Mouse (Mus musculus) frontal cortex, postnatal 36 days (tissue): ENCODE data around the gene Adora3.

Experiments
- DNase-seq, 2 experiments: peaks; one replicate each; pipeline ENCODE4 v3.0.0; 2022; ENCODE audit warnings: low spot score in 2 of 2

Gene Adora3

DNA sequence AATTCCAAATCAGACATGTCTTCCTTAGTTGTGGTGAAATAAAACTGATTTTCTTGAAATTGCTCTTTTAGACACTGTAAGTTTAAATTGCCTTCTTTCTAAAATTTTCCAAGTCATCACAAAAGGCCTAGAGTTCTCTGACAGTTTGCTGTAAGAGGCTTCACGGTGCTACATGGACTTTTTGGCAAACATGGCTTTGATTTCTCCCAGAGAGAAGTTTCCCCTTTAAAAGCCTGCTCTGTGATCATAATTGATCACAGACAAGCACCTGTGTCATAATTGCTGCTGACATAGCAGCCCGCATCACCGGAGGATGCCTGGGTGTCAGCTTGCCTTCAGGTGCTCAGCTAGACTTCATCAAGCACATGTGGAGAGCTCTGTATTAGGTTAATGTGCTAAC is at the start of gene Adora3, which contains the start of gene Tmigd3:
TSS of gene Adora3 (plus strand) at position 301 of the 400 bp plus-strand sequence.
TSS of gene Tmigd3 (plus strand) at position 346 of the 400 bp plus-strand sequence.
- no peak for DNase-seq

DNA sequence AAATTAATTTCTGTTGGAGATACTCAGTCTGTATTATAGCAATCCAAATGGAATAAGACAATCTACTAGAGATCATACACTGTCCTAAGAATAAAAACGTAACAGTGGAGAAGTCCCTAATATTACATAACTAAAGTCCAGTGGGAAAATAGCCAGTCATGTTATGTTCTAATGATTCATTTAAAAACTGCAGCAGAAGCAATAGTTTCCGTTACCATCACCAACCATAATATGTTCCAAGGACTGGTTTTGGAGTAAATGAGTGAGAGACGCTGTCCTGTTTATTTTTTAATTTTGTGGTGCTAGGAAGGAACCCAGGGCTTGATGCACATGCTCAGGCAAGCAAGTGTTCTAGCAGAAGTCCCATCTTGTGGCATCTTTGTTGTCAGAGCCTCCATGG is 49.2 kb upstream of the Adora3 start:
- no peak for DNase-seq

DNA sequence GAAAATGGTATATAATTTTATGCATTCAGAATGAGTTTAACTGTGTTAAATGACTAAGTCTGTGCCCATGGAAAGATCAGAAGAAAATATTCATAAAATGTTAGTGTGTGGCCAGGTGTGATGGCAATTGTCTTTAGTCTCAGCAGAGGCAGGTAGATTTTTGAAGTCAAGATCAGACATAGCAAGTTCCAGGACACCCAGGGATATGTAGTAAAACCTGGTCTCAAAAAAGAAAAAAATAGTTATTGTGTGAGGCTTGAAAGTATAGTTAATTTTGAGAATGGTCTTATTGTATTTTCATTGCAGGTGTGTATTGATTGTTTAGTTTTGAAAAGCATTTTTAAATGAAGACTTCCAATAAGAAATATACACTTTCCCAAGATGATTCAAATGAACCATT is 47.0 kb upstream of the Adora3 start:
- DNase-seq: no peak

DNA sequence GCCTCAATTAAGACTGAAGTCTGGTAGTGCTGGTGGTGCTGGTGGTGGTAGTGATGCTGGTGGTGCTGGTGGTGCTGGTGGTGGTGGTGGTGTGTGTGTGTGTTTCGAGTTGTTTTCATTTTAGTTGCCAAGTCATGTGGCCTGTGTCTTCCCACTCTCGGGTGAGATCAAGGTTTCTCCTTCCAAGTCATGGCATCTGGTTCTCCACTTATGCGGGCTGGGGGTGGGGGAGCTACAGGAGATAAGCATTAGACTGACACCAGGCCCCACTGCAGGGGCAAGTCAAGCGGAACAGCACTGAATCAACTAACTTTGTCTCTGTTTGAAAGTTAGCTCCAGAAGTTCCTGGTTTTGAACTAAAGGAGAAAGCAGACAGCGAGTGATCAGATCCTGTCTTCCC is 46.6 kb upstream of the Adora3 start:
- DNase-seq: no peak

DNA sequence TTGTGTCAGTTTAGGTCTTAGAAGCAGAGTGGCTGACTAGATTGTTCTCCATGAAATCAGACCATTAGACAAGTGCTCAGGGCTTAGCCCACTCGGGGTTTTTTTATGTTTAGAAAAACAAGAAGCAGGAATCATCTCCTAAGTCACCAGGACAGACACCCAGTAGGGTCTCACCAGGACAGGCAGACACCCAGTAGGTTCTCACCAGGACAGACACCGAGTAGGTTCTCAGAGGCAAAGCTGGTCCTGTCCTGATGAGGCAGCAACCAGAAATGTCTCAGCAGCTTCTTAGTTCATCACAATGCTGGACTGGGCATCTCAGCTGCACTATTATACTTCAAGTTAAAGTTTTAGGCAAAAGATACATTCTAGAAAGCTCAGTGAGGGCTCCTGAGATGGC is 46.0 kb upstream of the Adora3 start:
- DNase-seq: no peak

DNA sequence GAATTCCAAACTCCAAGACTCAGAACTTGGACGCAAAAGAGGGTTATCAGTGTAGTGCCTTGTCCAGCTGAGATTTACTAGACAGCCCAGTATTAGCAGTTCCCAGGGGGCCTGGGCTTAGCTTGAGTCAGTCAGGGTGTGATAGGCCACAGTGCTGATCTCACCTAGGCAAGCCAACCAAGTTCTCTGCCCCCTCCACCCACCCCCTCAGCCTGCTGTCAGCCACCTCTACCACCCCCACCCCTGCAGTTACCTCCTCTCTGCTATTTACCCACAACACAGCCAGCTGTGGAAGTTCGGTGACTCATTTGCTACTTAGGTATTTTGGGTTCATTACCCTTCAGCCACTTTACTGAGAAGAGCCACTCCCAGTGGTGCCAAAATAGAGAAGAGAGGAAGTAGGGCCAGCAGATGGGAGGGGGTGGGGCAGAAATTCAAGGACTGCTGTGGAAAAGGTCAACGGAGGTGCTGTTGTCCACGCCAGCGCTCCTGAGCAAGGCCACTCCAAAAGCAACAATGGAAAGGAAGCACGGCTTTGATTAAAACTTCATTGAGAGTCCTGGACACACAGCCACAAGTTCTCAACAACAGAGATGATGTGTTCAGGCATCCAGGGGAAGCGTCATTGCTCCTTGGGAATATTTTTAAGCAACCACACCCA is 45.0 kb upstream of the Adora3 start:
- no peak for DNase-seq

DNA sequence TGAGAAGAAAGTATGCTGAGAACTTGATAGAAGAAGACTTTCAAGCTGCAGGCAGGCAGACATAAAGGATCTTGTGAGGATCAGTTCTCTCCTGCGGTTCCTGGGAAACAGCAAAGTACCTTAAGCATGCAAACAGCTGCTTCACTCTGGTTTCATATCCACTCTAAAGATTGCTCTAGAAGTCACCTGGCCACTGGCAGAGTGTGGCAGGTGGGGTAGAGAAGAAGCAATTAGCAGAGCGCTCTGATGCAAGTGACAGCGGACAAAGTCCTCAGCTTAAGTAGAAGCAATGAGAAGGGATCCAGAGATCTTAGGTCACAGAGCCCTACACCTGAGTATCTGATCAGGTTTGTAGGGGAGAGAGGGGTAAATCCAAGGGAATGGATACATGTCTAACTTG is 39.1 kb upstream of the Adora3 start:
- no peak for DNase-seq

DNA sequence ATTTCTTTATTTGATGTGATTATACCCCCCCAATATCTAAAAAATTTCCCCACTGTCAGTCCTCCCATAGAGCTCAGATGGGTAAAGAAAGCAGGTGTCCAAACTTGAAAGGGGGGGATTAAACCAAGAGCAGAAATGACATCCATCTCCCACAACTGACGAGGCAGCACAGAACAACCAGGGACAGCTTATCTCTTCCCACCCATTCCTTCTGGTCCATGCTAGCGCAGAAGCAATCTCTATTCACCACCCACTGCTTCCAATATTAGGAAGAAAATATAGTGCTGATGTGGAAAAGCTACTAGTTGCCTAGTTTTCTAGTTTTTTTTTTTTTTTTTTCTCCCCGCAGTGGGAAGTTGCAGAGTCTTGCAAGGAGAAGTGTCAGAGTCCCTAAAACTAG is 34.8 kb upstream of the Adora3 start:
- no peak for DNase-seq

DNA sequence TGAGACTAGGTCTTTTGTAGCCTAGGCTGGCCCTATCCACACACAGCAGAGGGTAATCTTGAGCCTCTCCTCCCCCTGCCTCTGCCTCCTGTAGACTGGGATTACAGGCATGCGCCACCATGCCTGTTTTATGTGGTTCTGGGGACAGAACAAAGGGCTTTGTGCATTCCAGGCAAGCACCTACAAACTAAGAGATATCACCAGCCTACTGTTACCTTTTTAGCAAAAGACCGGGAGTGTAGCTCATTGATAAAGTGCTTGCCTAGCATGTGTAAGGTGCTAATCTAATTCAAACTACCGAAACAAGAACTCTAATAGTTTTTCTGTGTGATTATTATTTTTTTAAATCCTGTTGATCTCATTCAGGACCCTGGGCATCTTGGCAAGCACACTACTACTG is 33.8 kb upstream of the Adora3 start:
- DNase-seq: no peak

DNA sequence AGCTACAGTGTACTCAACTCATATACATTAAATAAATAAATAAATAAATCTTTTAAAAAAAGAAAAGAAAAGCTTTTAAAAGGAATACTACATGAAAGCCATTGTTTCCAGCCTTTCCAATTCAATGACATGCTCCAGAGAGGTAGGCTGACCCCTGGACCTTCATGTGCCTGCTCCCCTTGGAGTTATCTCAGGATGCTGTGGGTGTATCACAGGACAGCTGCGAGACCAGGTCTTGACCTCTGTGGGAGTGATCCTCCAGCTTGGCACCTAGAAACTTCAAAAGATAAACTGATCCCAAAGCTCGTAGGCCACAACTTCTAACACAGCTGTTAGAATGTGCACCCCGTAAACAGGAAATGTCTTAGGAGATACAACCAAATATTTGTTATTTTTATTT is 32.0 kb upstream of the Adora3 start:
- no peak for DNase-seq

DNA sequence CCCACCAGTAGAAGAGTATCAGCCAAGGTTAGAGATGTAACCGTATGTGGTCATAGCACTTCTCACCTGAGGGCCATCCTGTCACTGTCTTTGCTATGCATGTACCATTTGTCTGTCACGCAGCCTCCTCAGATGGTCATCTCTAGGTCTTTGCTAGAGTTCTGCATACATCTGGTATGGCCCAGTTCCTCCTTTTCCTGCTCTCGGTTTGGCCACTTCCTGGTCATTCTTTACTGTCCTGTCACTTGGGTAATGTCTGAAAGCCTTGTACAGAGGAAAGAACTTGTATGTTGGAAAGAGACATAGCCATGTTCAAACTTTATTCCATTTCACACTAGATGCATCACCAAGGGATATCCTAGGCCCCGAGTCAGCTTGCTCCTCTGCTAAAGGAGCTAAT is 30.8 kb upstream of the Adora3 start:
- DNase-seq: no peak

DNA sequence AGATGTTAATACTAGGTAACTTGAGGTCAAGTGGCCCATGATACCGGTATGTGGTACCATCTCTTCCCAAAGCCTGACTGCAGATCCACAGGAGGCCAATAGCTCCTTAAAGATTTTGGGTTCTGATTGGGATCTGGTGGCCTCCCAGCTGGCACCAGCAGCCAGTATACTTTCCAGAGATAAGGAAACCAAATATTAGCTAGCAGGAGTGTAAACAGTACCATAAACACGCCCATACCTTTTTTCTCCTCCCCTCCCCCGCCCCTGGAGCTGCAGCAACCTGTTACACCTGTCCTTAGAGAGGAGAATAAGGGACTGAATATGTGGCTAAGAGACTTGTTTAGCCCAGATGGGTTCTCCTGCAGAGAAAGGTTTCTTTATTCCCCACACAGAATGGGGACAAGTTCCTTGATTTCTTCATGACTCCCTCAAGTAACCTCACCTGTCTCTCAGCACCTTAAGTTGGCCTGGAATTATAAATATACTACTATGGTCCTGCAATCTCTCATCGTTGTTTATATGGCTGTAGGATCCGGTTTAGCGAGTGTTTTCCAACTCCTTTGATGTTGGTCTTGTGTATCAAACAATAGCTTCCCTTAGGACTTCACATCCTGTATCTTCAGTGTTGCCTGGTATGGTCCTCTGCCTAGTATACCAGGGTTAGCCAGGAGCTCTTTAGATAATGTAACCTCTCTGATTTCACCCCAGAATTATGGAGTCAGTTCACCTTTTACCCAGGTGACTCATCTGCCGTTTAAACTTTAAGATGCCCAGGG is 24.2 kb upstream of the Adora3 start:
- no peak for DNase-seq

DNA sequence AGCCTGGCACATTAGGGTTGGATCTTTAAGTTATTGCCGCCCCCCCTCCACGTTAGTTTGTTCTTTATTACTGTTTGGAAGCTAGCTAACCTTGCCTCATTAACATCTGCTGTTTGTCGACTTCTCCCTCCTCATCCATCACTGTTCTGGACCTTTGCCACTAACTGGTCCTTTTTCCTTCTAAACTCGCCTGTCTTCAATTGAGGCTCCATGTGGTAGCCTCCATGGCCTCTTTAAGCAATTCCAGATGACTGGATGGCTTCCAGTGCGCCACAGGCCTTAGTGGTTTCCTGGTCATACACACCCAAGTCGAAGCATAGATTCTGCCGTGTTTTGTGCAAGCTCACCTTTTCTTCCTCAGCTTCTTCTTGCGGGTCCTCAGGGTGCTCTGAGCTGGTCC is 16.9 kb upstream of the Adora3 start:
- no peak for DNase-seq

DNA sequence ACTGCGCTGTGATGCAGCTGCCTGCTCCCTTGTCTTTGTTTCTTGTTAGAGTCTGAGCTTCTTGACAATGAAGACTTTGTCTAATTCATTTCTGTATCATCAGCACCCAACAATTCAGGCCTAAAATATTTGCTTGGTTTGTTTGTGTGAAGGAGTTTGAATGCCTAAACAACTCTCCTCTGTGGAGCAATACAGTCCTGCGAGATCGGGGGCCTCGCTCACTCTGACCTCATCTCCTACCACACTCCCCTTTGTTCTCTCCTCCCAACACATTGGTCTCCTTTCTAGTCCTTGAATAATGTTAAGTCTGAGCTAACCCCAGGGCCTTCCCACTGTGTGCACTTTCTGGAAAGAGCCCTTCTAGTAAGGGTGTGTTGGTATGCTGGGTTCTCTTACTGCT is 15.9 kb upstream of the Adora3 start:
- no peak for DNase-seq

DNA sequence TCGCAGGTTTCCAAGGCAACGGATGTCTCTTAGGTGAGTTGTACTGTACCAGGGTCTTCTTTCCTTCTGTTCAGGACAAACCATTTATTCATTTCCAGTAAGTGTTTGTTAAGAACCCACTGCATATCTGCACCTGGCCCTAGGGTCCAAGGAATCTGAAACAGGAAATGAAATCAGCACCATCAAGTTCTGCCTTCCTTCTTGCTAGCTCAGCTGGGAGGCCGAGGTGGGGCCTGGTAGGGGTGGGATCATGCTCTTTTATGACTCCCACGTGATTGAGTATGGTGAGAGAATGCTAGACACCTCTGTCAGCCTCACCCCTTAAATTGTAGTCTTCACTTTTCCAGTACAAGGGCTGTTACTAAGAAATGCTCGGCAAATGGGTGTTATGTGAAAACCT is 13.1 kb upstream of the Adora3 start:
- DNase-seq: no peak

DNA sequence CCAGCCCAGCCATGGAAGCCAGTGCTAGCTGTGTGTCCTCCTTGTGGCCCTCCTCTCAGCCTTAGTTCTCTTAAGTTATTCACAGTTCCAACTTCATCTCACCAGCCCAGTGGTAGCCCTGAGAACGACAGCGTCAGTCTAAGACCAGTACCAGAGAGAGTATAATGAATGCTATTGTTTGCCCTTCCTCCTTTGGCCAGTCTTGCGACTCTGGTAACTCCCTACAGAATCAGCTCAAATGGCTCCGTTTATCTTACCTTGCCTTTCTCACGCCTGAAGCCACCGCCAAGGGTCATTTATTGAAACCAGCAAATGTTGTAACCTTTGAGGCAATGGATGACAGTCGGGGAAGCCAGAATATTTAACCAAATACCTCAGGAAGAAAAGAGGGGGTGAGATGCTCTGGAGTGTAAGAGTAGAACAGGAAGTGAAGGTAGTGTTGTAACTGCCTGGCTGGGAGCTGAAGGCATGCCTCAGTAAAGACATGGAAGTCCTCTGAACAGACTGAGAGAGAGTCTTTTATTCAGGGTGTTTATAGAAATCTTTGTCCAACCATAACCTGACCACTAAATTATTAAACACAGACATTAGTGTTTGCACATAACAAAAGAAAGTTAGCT is 8.8 kb upstream of the Adora3 start:
- DNase-seq: no peak

DNA sequence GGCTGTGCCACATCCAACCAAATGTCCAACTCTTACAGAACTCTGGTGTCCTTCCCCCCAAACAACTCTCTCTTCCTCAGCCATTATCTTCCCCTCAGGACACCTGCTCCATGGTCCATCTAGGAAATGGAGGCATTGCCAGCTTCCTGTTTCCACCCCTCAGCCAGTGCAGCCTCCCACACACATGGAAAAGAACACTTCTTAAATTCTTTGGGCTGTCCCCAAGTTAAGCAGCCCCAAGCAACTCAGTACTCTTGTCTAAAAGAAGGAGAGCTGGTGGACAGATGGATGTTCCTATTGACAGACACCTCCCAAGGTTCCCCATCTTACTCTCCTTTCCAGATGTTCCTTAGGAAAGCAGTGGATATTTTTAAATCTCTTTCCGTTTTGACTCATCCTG is 6.5 kb upstream of the Adora3 start:
- no peak for DNase-seq

DNA sequence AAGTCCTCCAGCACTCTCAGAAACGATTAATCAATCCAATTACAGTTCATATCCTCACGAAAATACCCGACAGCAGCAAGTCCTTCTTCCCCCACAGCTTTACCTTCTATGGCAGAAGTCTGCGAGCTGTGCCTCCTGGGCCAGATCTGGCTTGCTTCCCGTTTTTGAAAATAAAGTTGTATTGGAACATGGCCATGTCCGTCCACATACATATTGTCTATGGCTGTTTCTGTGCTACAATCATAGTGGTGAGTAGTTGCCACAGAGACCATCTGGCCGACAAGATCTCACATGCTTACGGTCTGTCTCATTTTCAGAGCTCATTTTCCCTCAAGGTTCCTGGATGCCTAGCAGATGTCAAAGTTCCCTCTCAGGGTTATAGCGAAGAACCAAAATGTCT is 5.5 kb upstream of the Adora3 start:
- peak in 1 of 2 experiments; percentile 56 for DNase-seq

DNA sequence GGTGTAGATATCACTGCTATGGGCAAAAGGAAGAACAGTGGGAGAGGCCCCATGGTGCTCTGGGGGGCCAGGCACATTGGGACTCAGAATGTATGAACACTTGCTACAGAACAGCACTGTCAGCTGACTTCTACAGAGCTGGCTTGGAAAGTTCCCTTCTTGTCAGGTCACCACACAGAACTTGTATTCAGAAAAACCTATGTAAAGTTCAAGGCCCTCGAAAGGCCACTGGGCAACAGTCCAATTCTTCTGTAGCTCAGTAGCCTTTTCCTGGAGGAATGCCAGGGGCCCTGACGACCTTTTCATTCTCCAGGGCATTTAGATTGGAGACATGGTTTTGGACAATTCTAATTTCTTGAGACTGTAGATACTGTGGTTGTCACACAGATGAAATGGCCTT is 2.5 kb upstream of the Adora3 start:
- DNase-seq: no peak

DNA sequence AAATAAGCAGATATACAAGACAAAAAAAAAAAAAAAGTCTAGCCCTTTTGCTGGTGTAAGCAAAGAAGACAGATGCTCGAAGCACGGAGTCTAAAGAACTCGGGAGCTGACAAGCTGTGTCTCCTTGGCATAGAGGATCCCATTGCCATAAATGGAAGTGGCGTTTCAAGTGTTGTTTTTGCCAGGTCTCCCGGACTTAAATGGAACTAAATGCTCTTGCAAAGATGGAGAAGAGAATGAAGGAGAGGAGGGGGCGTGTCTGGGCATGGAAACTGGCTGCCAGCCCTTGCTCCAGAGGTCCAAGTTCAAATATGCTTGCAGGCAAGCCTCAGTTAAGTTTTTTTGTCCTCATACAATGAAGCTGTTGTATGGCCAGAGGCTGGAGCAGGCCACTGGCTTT is 1.4 kb downstream of the Adora3 start:
- DNase-seq: peak in 1 of 2 experiments; percentile 34

DNA sequence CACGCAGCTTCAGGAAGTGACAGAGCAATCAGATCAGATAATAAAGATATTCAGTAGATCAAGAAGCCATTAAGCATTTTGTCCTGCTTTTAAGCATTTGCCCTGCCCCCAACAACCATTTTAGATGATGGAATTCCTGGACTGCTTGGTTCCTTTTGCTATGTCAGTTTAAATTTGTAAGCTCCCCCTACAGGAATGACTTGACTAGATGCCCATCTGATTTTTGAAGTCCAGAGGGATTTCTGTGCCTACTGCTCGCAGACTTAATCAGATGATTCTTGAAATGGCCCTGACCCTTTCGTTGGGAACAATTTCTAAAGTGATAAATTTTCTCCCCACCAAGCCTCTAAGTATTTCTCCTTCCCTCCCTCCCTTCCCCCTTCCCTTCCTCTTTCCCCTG is 1.9 kb downstream of the Adora3 start:
- DNase-seq: no peak

DNA sequence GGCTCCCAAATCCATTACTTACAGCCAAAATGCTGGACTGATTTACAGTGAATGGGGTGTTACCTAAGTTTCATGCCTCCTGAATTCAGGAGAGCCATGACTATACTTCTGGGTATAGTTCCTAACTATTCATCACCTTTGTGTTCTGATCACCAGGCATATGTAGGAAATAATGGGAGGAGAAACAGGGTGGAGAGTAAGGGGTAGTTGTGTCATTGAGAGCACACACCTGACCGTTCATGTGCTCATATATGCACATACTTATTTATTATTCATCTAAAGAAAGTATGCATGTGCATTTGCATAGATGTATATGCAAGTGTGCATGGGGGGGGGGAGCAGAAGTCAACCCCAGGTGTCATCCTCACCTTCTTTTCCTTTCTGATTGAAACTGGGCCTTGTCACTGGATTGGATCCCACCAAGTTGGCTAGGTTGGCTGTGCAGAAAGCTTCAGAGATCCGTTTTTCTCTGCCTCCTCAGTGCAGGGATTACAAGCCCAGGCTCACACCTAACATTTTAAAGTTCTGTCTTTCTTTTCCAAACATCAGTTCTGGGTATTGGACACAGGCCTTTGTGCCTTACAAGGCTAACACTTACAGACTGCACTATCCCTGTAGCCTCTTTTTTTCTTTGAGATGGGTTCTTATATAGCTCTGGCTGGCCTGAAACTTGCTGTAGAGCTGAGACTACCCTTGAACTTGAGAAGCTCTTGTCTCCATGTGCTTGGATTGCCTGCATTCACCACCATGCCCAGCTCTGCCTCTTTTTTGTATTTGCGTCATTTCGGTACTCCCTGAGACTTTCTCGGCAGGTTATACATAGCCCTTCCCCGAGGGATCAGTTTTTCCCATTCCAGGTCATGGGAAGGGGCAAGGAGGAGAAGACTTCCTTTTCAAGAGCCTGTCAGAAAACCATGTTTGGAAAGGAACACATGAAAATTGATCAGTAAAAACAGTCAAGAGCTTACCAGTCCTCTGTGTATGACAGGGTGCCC is 3.1 kb downstream of the Adora3 start:
- DNase-seq: no peak
